ENCODE assay signal across 37 mouse cellular contexts in genomic region chr8:104350047-104350446, GRCm38 (mm10). TPM values are rescaled to one million over a fixed set of nuclear protein-coding genes. Genes with fewer than 3 reads are reported as not detected.
"Had no signal": no experiment of that assay in that cellular context is flagged by ENCODE, and none has a peak within 500 bp of the region (broad histone marks: within the 10 kb centered on the region; RNA-seq: fewer than 3 reads in every experiment).

No protein-coding gene starts in this region.

- H3K9me3 ChIP-seq: heart, embryonic 13.5 days; heart, embryonic 15.5 days; hindbrain, embryonic 13.5 days; hindbrain, embryonic 15.5 days; limb, embryonic 10.5 days; limb, embryonic 12.5 days; liver, embryonic 13.5 days had no signal

- H3K4me2 ChIP-seq: heart, embryonic 11.5 days; heart, embryonic 13.5 days; heart, embryonic 15.5 days; hindbrain, embryonic 13.5 days; hindbrain, embryonic 15.5 days; limb, embryonic 12.5 days; liver, embryonic 11.5 days; liver, embryonic 13.5 days had no signal

- DNase-seq: gastrocnemius, adult 2 months; gastrocnemius, postnatal 10 days; gastrocnemius, postnatal 25 days; heart, adult 11 months; heart, adult 2 months; heart, postnatal 14 days; heart, postnatal 36 days; kidney, adult 18-20 months; kidney, adult 8-10 months; kidney, postnatal 10 days; kidney, postnatal 4 days; liver; liver, embryonic 13.5 days had no signal

- ATAC-seq: hindbrain, postnatal 0 days had no signal

- H3K9ac ChIP-seq: heart, embryonic 13.5 days; heart, embryonic 15.5 days; hindbrain, embryonic 13.5 days; hindbrain, embryonic 15.5 days; limb, embryonic 12.5 days; liver, embryonic 13.5 days had no signal

- H3K4me1 ChIP-seq: hindbrain, embryonic 15.5 days; limb, embryonic 12.5 days had no signal

- H3K27ac ChIP-seq: gastrocnemius, adult 2 months; heart, adult 2 months; heart, embryonic 15.5 days; hindbrain, embryonic 13.5 days; hindbrain, embryonic 15.5 days; hindbrain, postnatal 0 days; layer of hippocampus, adult 2 months; left cerebral cortex, adult 2 months; limb, embryonic 10.5 days; limb, embryonic 12.5 days; liver, embryonic 13.5 days had no signal

- H3K4me3 ChIP-seq: gastrocnemius, adult 2 months; heart, adult 2 months; heart, embryonic 13.5 days; heart, embryonic 15.5 days; hindbrain, embryonic 13.5 days; hindbrain, embryonic 15.5 days; layer of hippocampus, adult 2 months; left cerebral cortex, adult 2 months; limb, embryonic 10.5 days; limb, embryonic 12.5 days; liver, embryonic 13.5 days had no signal

- H3K27me3 ChIP-seq: heart, embryonic 13.5 days; heart, embryonic 15.5 days; hindbrain, embryonic 13.5 days; hindbrain, embryonic 15.5 days; limb, embryonic 12.5 days; liver, embryonic 13.5 days had no signal

RNA-seq across cellular contexts. Expression of gene Cmtm2b, which starts 28.0 kb away (rescaled TPM):
- total RNA-seq: gastrocnemius, adult 2 months; gastrocnemius, postnatal 10 days; gastrocnemius, postnatal 25 days; heart, adult 2 months; heart, postnatal 14 days; heart, postnatal 36 days; hematopoietic stem cell, adult 5-6 weeks; hindbrain, postnatal 0 days; layer of hippocampus, adult 2 months; layer of hippocampus, postnatal 10 days; layer of hippocampus, postnatal 25 days; left cerebral cortex, adult 2 months; left cerebral cortex, postnatal 14 days; left cerebral cortex, postnatal 36 days had no signal
- polyA plus RNA-seq: frontal cortex, adult 2 months; heart, embryonic 11.5 days; heart, embryonic 13.5 days; heart, embryonic 15.5 days; heart, postnatal 0 days; hindbrain, embryonic 11.5 days; hindbrain, embryonic 13.5 days; hindbrain, embryonic 15.5 days; hindbrain, postnatal 0 days; intestine, embryonic 14.5 days; kidney, embryonic 14.5 days; kidney, embryonic 16.5 days; limb, embryonic 10.5 days; limb, embryonic 12.5 days; limb, embryonic 14.5 days; liver, embryonic 11.5 days; liver, embryonic 13.5 days had no signal

RNA-seq across cellular contexts. Expression of gene Gm11020, which starts 28.7 kb away (rescaled TPM):
- total RNA-seq: gastrocnemius, adult 2 months; gastrocnemius, postnatal 10 days; gastrocnemius, postnatal 25 days; heart, adult 2 months; heart, postnatal 14 days; heart, postnatal 36 days; hematopoietic stem cell, adult 5-6 weeks; hindbrain, postnatal 0 days; layer of hippocampus, adult 2 months; layer of hippocampus, postnatal 10 days; layer of hippocampus, postnatal 25 days; left cerebral cortex, adult 2 months; left cerebral cortex, postnatal 14 days; left cerebral cortex, postnatal 36 days had no signal
- polyA plus RNA-seq: frontal cortex, adult 2 months; gonadal fat pad, adult 2 months; heart, adult 2 months; heart, embryonic 11.5 days; heart, embryonic 13.5 days; heart, embryonic 15.5 days; heart, postnatal 0 days; hindbrain, embryonic 11.5 days; hindbrain, embryonic 13.5 days; hindbrain, embryonic 15.5 days; hindbrain, postnatal 0 days; intestine, embryonic 14.5 days; kidney, embryonic 14.5 days; kidney, embryonic 16.5 days; limb, embryonic 10.5 days; limb, embryonic 12.5 days; limb, embryonic 14.5 days; liver, embryonic 11.5 days; liver, embryonic 13.5 days had no signal

RNA-seq across cellular contexts. Expression of gene Cmtm1, which starts 40.1 kb away (rescaled TPM):
- total RNA-seq: gastrocnemius, adult 2 months; gastrocnemius, postnatal 10 days; gastrocnemius, postnatal 25 days; heart, adult 2 months; heart, postnatal 14 days; heart, postnatal 36 days; hematopoietic stem cell, adult 5-6 weeks; hindbrain, postnatal 0 days; layer of hippocampus, adult 2 months; layer of hippocampus, postnatal 10 days; layer of hippocampus, postnatal 25 days; left cerebral cortex, adult 2 months; left cerebral cortex, postnatal 14 days; left cerebral cortex, postnatal 36 days had no signal
- polyA plus RNA-seq: frontal cortex, adult 2 months; gonadal fat pad, adult 2 months; heart, adult 2 months; heart, embryonic 11.5 days; heart, embryonic 13.5 days; heart, embryonic 15.5 days; heart, postnatal 0 days; hindbrain, embryonic 11.5 days; hindbrain, embryonic 13.5 days; hindbrain, embryonic 15.5 days; hindbrain, postnatal 0 days; intestine, embryonic 14.5 days; kidney, embryonic 14.5 days; kidney, embryonic 16.5 days; limb, embryonic 10.5 days; limb, embryonic 12.5 days; limb, embryonic 14.5 days; liver, embryonic 11.5 days; liver, embryonic 13.5 days had no signal

RNA-seq across cellular contexts. Expression of gene Gm45711, which starts 40.2 kb away (rescaled TPM):
- total RNA-seq: gastrocnemius, adult 2 months; gastrocnemius, postnatal 10 days; gastrocnemius, postnatal 25 days; heart, adult 2 months; heart, postnatal 14 days; heart, postnatal 36 days; hematopoietic stem cell, adult 5-6 weeks; hindbrain, postnatal 0 days; layer of hippocampus, adult 2 months; layer of hippocampus, postnatal 10 days; layer of hippocampus, postnatal 25 days; left cerebral cortex, adult 2 months; left cerebral cortex, postnatal 14 days; left cerebral cortex, postnatal 36 days had no signal
- polyA plus RNA-seq: frontal cortex, adult 2 months; gonadal fat pad, adult 2 months; heart, adult 2 months; heart, embryonic 11.5 days; heart, embryonic 13.5 days; heart, embryonic 15.5 days; heart, postnatal 0 days; hindbrain, embryonic 11.5 days; hindbrain, embryonic 13.5 days; hindbrain, embryonic 15.5 days; hindbrain, postnatal 0 days; intestine, embryonic 14.5 days; kidney, embryonic 14.5 days; kidney, embryonic 16.5 days; limb, embryonic 10.5 days; limb, embryonic 12.5 days; limb, embryonic 14.5 days; liver, embryonic 11.5 days; liver, embryonic 13.5 days had no signal
